Mouse (Mus musculus): ENCODE measurements around the gene Slc8a1. TPM values are rescaled to one million over a fixed set of nuclear protein-coding genes. Genes with fewer than 3 reads are reported as not detected.

Slc8a1 gene
- polyA plus RNA-seq, 1 experiment from 2014 or later, result 6.6 TPM

- H3K27me3 ChIP-seq (ENCODE audit: control insufficient read depth, insufficient read depth, low read length), result no peaks in the 10 kb centered on the region
- no peak for ATAC-seq (ENCODE audit: insufficient read depth, low FRiP score)
- H3K9ac ChIP-seq (ENCODE audit: low read length), result no peak overlapping the region
- no peaks in the 10 kb centered on the region for H3K4me1 ChIP-seq (ENCODE audit: control insufficient read depth, insufficient read depth, low read length)
- H3K27ac ChIP-seq (ENCODE audit: low read length), result no peak overlapping the region
- WGBS, result 78% methylated on average over 9 of the region's 9 CpGs
- no peaks in the 10 kb centered on the region for H3K36me3 ChIP-seq (ENCODE audit: control insufficient read depth, insufficient read depth, low read length)
- no peak overlapping the region for H3K4me2 ChIP-seq (ENCODE audit: low read depth, low read length)
- no peaks in the 10 kb centered on the region for H3K9me3 ChIP-seq (replicated peaks; ENCODE audit: control insufficient read depth, low read length)
- no peak overlapping the region for H3K4me3 ChIP-seq (replicated peaks; ENCODE audit: low read length)
Measured at GRCm38 (mm10) chr17:81565634-81566372, 172.4 kb downstream of the Slc8a1 start.

DNA sequence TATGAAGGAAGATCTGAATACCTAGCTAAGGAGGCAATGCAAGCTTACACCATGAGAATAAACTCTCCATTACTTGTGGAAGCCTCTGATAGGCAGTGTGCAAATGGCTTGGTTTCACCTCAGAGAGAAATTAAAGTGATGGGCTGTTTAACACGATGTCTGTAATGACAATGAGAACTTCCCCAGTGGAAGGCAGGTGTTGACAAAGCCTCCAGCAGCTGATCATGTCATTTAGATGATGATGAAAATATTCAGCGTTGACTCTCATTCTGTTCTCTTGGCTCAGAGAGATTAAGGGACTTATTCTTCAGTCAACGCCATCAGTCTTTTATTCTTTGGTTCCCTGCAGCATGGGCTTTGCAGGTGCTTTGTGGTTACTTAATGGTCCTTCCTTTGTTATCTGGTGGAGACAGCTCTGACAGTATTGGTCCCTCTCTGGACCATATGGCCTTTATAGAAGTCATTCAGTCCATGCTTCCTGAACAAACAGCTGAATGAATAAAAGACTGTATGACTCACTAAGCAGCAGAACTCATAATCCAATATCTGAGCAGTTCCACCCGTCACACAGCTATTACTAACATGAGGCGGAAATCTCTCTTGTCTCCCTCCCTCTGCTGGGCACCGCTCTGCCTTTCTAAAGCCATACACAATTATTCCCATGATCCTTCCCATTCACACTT is 184.0 kb downstream of the Slc8a1 start:
- Histone ChIP-seq H3K4me3 (replicated peaks; ENCODE audit: low read length) (no peak overlapping the region), H3K27me3 (ENCODE audit: control insufficient read depth, insufficient read depth, low read length) (no peaks in the 10 kb centered on the region), H3K27ac (ENCODE audit: low read length) (no peak overlapping the region; the same call in 1 of the 2 replicates), H3K9me3 (replicated peaks; ENCODE audit: control insufficient read depth, low read length) (no peaks in the 10 kb centered on the region), H3K4me2 (ENCODE audit: low read depth, low read length) (no peak overlapping the region), H3K36me3 (ENCODE audit: control insufficient read depth, insufficient read depth, low read length) (no peaks in the 10 kb centered on the region), H3K9ac (ENCODE audit: low read length) (no peak overlapping the region), H3K4me1 (ENCODE audit: control insufficient read depth, insufficient read depth, low read length) (0 out of 2 replicates have a peak, but pooled peaks cover 3% of the 10 kb centered on the region)
- WGBS, result 58% methylated on average over 6 of the region's 6 CpGs
- peak; percentile 58; the same call in 1 of the 2 replicates for ATAC-seq (ENCODE audit: insufficient read depth, low FRiP score)

DNA sequence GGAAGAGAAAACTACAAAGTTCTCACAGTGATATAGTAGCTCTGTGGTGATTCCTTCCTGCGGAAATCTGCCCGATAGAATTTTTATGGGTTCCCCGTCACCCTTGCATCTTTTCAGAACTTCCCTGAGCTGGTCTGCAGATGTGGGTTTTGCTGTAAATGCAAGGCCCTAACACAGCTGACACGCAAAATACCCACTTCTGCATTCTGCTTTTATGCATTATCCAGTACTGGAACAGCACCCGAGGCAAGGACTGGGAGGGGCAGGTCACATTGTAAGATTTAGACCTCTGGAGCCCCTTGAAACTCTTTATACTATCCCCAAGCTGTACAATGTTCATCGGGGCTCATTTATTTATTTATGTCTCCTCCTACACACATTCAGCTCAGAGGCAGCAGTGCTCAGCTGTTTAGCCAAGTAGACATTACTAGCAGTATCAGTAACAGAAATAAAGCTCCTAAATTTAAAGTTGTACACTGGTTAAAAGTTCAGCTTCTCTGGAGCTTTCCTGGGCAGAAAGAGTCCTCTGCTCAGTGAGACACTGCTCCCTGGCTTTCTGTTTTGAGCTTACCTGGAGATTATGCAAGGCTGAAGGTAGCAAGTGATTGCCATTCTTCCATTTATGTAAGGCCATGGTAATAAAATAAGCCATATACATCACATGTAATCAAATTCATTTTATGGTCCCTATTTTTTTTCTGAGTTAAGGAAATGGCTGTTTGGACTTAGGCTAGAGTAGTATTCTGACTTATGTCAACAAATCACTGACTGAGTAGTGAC is 186.1 kb downstream of the Slc8a1 start:
- Histone ChIP-seq H3K9me3 (replicated peaks; ENCODE audit: control insufficient read depth, low read length) (no peaks in the 10 kb centered on the region), H3K4me2 (ENCODE audit: low read depth, low read length) (no peak overlapping the region), H3K4me3 (replicated peaks; ENCODE audit: low read length) (no peak overlapping the region), H3K36me3 (ENCODE audit: control insufficient read depth, insufficient read depth, low read length) (no peaks in the 10 kb centered on the region), H3K9ac (ENCODE audit: low read length) (no peak overlapping the region), H3K27me3 (ENCODE audit: control insufficient read depth, insufficient read depth, low read length) (no peaks in the 10 kb centered on the region), H3K27ac (ENCODE audit: low read length) (no peak overlapping the region), H3K4me1 (ENCODE audit: control insufficient read depth, insufficient read depth, low read length) (0 out of 2 replicates have a peak, but pooled peaks cover 3% of the 10 kb centered on the region)
- WGBS, result 71% methylated on average over 6 of the region's 6 CpGs
- ATAC-seq (ENCODE audit: insufficient read depth, low FRiP score), result no peak

GRCm38 (mm10) chr17:81550864-81551263 is 187.3 kb downstream of the Slc8a1 start:
- Histone ChIP-seq H3K36me3 (ENCODE audit: control insufficient read depth, insufficient read depth, low read length) (no peaks in the 10 kb centered on the region), H3K4me3 (replicated peaks; ENCODE audit: low read length) (no peak overlapping the region), H3K9me3 (replicated peaks; ENCODE audit: control insufficient read depth, low read length) (no peaks in the 10 kb centered on the region), H3K9ac (ENCODE audit: low read length) (no peak overlapping the region), H3K27me3 (ENCODE audit: control insufficient read depth, insufficient read depth, low read length) (no peaks in the 10 kb centered on the region), H3K27ac (ENCODE audit: low read length) (no peak overlapping the region), H3K4me2 (ENCODE audit: low read depth, low read length) (no peak overlapping the region), H3K4me1 (ENCODE audit: control insufficient read depth, insufficient read depth, low read length) (0 out of 2 replicates have a peak, but pooled peaks cover 3% of the 10 kb centered on the region)
- 80% methylated on average over 3 of the region's 3 CpGs for WGBS
- no peak for ATAC-seq (ENCODE audit: insufficient read depth, low FRiP score)

GRCm38 (mm10) chr17:81548016-81548415 is 190.2 kb downstream of the Slc8a1 start:
- Histone ChIP-seq H3K4me2 (ENCODE audit: low read depth, low read length) (no peak overlapping the region), H3K4me1 (ENCODE audit: control insufficient read depth, insufficient read depth, low read length) (0 out of 2 replicates have a peak, but pooled peaks cover 3% of the 10 kb centered on the region), H3K4me3 (replicated peaks; ENCODE audit: low read length) (no peak overlapping the region), H3K9ac (ENCODE audit: low read length) (no peak overlapping the region), H3K9me3 (replicated peaks; ENCODE audit: control insufficient read depth, low read length) (no peaks in the 10 kb centered on the region), H3K27me3 (ENCODE audit: control insufficient read depth, insufficient read depth, low read length) (no peaks in the 10 kb centered on the region), H3K27ac (ENCODE audit: low read length) (no peak overlapping the region), H3K36me3 (ENCODE audit: control insufficient read depth, insufficient read depth, low read length) (no peaks in the 10 kb centered on the region)
- ATAC-seq (ENCODE audit: insufficient read depth, low FRiP score), result no peak
- WGBS, result 44% methylated on average over 4 of the region's 4 CpGs

- no peak; the same call in 1 of the 2 replicates for ATAC-seq (ENCODE audit: insufficient read depth, low FRiP score)
- Histone ChIP-seq H3K36me3 (ENCODE audit: control insufficient read depth, insufficient read depth, low read length) (no peaks in the 10 kb centered on the region), H3K27ac (ENCODE audit: low read length) (no peak overlapping the region), H3K4me3 (replicated peaks; ENCODE audit: low read length) (no peak overlapping the region), H3K4me2 (ENCODE audit: low read depth, low read length) (no peak overlapping the region), H3K9ac (ENCODE audit: low read length) (no peak overlapping the region), H3K4me1 (ENCODE audit: control insufficient read depth, insufficient read depth, low read length) (no peaks in the 10 kb centered on the region), H3K9me3 (replicated peaks; ENCODE audit: control insufficient read depth, low read length) (no peaks in the 10 kb centered on the region), H3K27me3 (ENCODE audit: control insufficient read depth, insufficient read depth, low read length) (no peaks in the 10 kb centered on the region)
- WGBS, result 73% methylated on average over 6 of the region's 6 CpGs
Measured at GRCm38 (mm10) chr17:81546525-81546924, 191.7 kb downstream of the Slc8a1 start.

GRCm38 (mm10) chr17:81546012-81546411 is 192.2 kb downstream of the Slc8a1 start:
- ATAC-seq (ENCODE audit: insufficient read depth, low FRiP score), result no peak
- Histone ChIP-seq H3K9me3 (replicated peaks; ENCODE audit: control insufficient read depth, low read length) (no peaks in the 10 kb centered on the region), H3K4me3 (replicated peaks; ENCODE audit: low read length) (no peak overlapping the region), H3K4me1 (ENCODE audit: control insufficient read depth, insufficient read depth, low read length) (no peaks in the 10 kb centered on the region), H3K4me2 (ENCODE audit: low read depth, low read length) (no peak overlapping the region), H3K9ac (ENCODE audit: low read length) (no peak overlapping the region), H3K36me3 (ENCODE audit: control insufficient read depth, insufficient read depth, low read length) (no peaks in the 10 kb centered on the region), H3K27ac (ENCODE audit: low read length) (no peak overlapping the region), H3K27me3 (ENCODE audit: control insufficient read depth, insufficient read depth, low read length) (no peaks in the 10 kb centered on the region)
- WGBS, result 76% methylated on average over 5 of the region's 5 CpGs

DNA sequence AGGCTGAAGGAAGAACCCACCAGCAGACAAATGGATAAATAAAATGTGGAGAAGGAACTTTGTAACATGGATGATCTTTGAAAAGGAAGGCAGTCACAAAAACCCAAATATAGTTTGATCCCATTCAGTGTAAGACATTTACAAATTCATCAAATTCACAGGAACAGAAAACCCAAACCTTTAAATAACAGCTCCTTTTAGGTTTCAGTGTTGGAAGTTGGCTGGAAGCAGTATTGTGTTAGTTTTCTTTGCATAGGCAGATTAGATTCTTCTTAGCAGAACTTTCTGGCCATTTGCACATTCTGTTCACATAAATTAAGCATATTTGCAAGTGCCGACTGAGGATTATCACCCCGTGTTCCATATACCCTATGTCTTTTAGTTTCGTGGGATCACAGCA is 193.3 kb downstream of the Slc8a1 start:
- Histone ChIP-seq H3K27ac (ENCODE audit: low read length) (no peak overlapping the region), H3K4me2 (ENCODE audit: low read depth, low read length) (no peak overlapping the region), H3K9me3 (replicated peaks; ENCODE audit: control insufficient read depth, low read length) (no peaks in the 10 kb centered on the region), H3K4me1 (ENCODE audit: control insufficient read depth, insufficient read depth, low read length) (no peaks in the 10 kb centered on the region), H3K9ac (ENCODE audit: low read length) (no peak overlapping the region), H3K36me3 (ENCODE audit: control insufficient read depth, insufficient read depth, low read length) (no peaks in the 10 kb centered on the region), H3K27me3 (ENCODE audit: control insufficient read depth, insufficient read depth, low read length) (no peaks in the 10 kb centered on the region), H3K4me3 (replicated peaks; ENCODE audit: low read length) (no peak overlapping the region)
- 83% methylated on average over 3 of the region's 3 CpGs for WGBS
- ATAC-seq (ENCODE audit: insufficient read depth, low FRiP score), result no peak

Data from stomach, embryonic 16.5 days (tissue).